Mouse (Mus musculus): Measurements from ENCODE around the gene H2al1d. TPM values are rescaled to one million over a fixed set of nuclear protein-coding genes. Genes with fewer than 3 reads are reported as not detected.
A peak's percentile ranks its signal among the peaks of the same experiment; 100 is the strongest.
"Not testable (repeated sequence)": the region's sequence is repeated elsewhere in the genome, so short reads cannot be mapped to it uniquely, and the experiment has no call there.

H2al1d gene
- total RNA-seq (2021) (not detected), polyA plus RNA-seq (2012; rRNA removed) (not detected in 2 replicates)
- long read RNA-seq: 0 reads

GRCm38 (mm10) chrX:11308524-11308923, at the start of gene H2al1d:
TSS of gene H2al1d (plus strand) at chrX:11308824.
- not testable (repeated sequence) for DNase-seq

GRCm38 (mm10) chrX:11264918-11265317, 43.7 kb upstream of the H2al1d start:
- DNase-seq: no peak

GRCm38 (mm10) chrX:11267791-11268190, 40.8 kb upstream of the H2al1d start:
- peak; percentile 6 for DNase-seq

- DNase-seq: peak; percentile 10
These were observed 39.5 kb upstream of the H2al1d start for GRCm38 (mm10) chrX:11269074-11269473.

GRCm38 (mm10) chrX:11273190-11273589, 35.4 kb upstream of the H2al1d start:
- DNase-seq: no peak

GRCm38 (mm10) chrX:11277083-11277482, 31.5 kb upstream of the H2al1d start:
- DNase-seq: no peak

GRCm38 (mm10) chrX:11280741-11281140, 27.9 kb upstream of the H2al1d start:
- DNase-seq: no peak

GRCm38 (mm10) chrX:11288306-11288882, 20.2 kb upstream of the H2al1d start:
- peak; percentile 9 for DNase-seq

GRCm38 (mm10) chrX:11289244-11289643, 19.4 kb upstream of the H2al1d start:
- no peak for DNase-seq

GRCm38 (mm10) chrX:11298957-11299356, 9.7 kb upstream of the H2al1d start, which contains the start of gene H2al1a:
TSS of gene H2al1a (plus strand) at chrX:11299257.
- not testable (repeated sequence) for DNase-seq

- DNase-seq: not testable (repeated sequence)
These were observed 6.5 kb upstream of the H2al1d start, which contains the start of gene H2al1b for GRCm38 (mm10) chrX:11302132-11302531. TSS of gene H2al1b (plus strand) at chrX:11302432.

- DNase-seq: not testable (repeated sequence)
These were observed 3.3 kb upstream of the H2al1d start, which contains the start of gene H2al1c for GRCm38 (mm10) chrX:11305355-11305754. TSS of gene H2al1c (plus strand) at chrX:11305655.

- DNase-seq: not testable (repeated sequence)
These were observed 3.0 kb downstream of the H2al1d start, which contains the start of gene H2al1e for GRCm38 (mm10) chrX:11311634-11312033. TSS of gene H2al1e (plus strand) at chrX:11311934.

- DNase-seq: not testable (repeated sequence)
These were observed 6.2 kb downstream of the H2al1d start, which contains the start of gene H2al1f for GRCm38 (mm10) chrX:11314858-11315257. TSS of gene H2al1f (plus strand) at chrX:11315158.

- not testable (repeated sequence) for DNase-seq
These were observed 9.3 kb downstream of the H2al1d start, which contains the start of gene H2al1g for GRCm38 (mm10) chrX:11317956-11318355. TSS of gene H2al1g (plus strand) at chrX:11318256.

- not testable (repeated sequence) for DNase-seq
These were observed 12.6 kb downstream of the H2al1d start, which contains the start of gene H2al1h for GRCm38 (mm10) chrX:11321192-11321591. TSS of gene H2al1h (plus strand) at chrX:11321492.

- DNase-seq: not testable (repeated sequence)
These were observed 15.7 kb downstream of the H2al1d start, which contains the start of gene H2al1i for GRCm38 (mm10) chrX:11324359-11324758. TSS of gene H2al1i (plus strand) at chrX:11324659.

GRCm38 (mm10) chrX:11327522-11327921, 18.9 kb downstream of the H2al1d start, which contains the start of gene H2al1j:
TSS of gene H2al1j (plus strand) at chrX:11327822.
- DNase-seq: not testable (repeated sequence)

GRCm38 (mm10) chrX:11345762-11346161, 37.1 kb downstream of the H2al1d start:
- DNase-seq: no peak

- DNase-seq: no peak
These were observed 38.1 kb downstream of the H2al1d start for GRCm38 (mm10) chrX:11346756-11347155.
